Mouse (Mus musculus) embryonic facial prominence, embryonic 14.5 days (tissue): Measurements from ENCODE around the gene Prg2. TPM values are rescaled to one million over a fixed set of nuclear protein-coding genes. Genes with fewer than 3 reads are reported as not detected.

Experiments used
- ATAC-seq: fragments of 200-750 bp; cut with Nextera tagmentation; 2 replicates; pipeline ENCODE4 v1.8.0; 2017; ENCODE audit warnings: low read depth, moderate number of reproducible peaks, moderate TSS enrichment
- DNase-seq: peaks from one replicate; pipeline ENCODE4 v3.0.0-alpha.2; 2015; ENCODE audit warnings: low spot score
- H3K27ac ChIP-seq: fragments of 300-500 bp; sonication (generic); replicated peaks from 2 replicates; pipeline ENCODE4 v1.5.1; 2014; ENCODE audit warnings: low read depth, mild to moderate bottlenecking, low read length, moderate library complexity
- H3K27me3 ChIP-seq: fragments of 300-500 bp; sonication (generic); replicated peaks from 2 replicates; pipeline ENCODE4 v1.6.1; 2014; ENCODE audit warnings: low read length; ENCODE audit not compliant: control insufficient read depth, insufficient read depth
- H3K36me3 ChIP-seq: fragments of 300-500 bp; sonication (generic); 2 replicates; pipeline ENCODE4 v1.6.1; 2014; ENCODE audit warnings: low read length, mixed read lengths; ENCODE audit not compliant: control insufficient read depth, insufficient read depth
- H3K4me1 ChIP-seq: fragments of 300-500 bp; sonication (generic); 2 replicates; pipeline ENCODE4 v1.6.1; 2014; ENCODE audit warnings: antibody characterized with exemption, low read length; ENCODE audit not compliant: control insufficient read depth, insufficient read depth
- H3K4me2 ChIP-seq: fragments of 300-500 bp; sonication (generic); 2 replicates; pipeline ENCODE4 v1.6.1; 2014; ENCODE audit warnings: low read depth, mild to moderate bottlenecking, low read length, moderate library complexity, mixed read lengths
- H3K4me3 ChIP-seq: fragments of 300-500 bp; sonication (generic); 2 replicates; pipeline ENCODE4 v1.5.1; 2014; ENCODE audit warnings: low read depth, mild to moderate bottlenecking, low read length
- H3K9ac ChIP-seq: fragments of 300-500 bp; sonication (generic); 2 replicates; pipeline ENCODE4 v1.6.1; 2014; ENCODE audit warnings: low read depth, mild to moderate bottlenecking, low read length, moderate library complexity, mixed read lengths
- H3K9me3 ChIP-seq: fragments of 300-500 bp; sonication (generic); 2 replicates; pipeline ENCODE4 v1.6.1; 2016; ENCODE audit warnings: low read length; ENCODE audit not compliant: control insufficient read depth
- WGBS: fragments of 180-500 bp; shearing (Covaris S2); extraction: QIAGEN DNeasy Blood & Tissue Kit; methylation state at CpG from one replicate; pipeline ENCODE4 v1.1.7; 2014; 5-methylcytosine and 5-hydroxymethylcytosine counted together
- polyA plus RNA-seq: library from polyadenylated mRNA; unstranded; fragments of >200 nt; fragmentation: Nextera tagmentation; extraction: Ambion mirVana; gene quantifications from 2 replicates; pipeline ENCODE4 v1.2.1, GENCODE M21; 2014

The Prg2 gene
- polyA plus RNA-seq, 1 experiment from 2014 or later, result not detected

- no peaks in the 10 kb centered on the region for H3K9me3 ChIP-seq
- 97% methylated on average over 3 of the region's 3 CpGs for WGBS
- H3K4me3 ChIP-seq, result no peak overlapping the region
- H3K4me1 ChIP-seq, result peaks cover 15% of the 10 kb centered on the region; the same call in 1 of the 2 replicates
- no peaks in the 10 kb centered on the region for H3K27me3 ChIP-seq
- H3K27ac ChIP-seq, result no peak overlapping the region
- DNase-seq, result no peak
- H3K4me2 ChIP-seq, result no peak overlapping the region
- H3K9ac ChIP-seq, result no peak overlapping the region
- H3K36me3 ChIP-seq, result 0 out of 2 replicates have a peak, but pooled peaks cover 11% of the 10 kb centered on the region
- no peak for ATAC-seq
These were observed 41.0 kb upstream of the Prg2 start for GRCm38 (mm10) chr2:84939306-84939705.

GRCm38 (mm10) chr2:84939711-84940110, 40.5 kb upstream of the Prg2 start:
- H3K27me3 ChIP-seq, result no peaks in the 10 kb centered on the region
- WGBS, result 97% methylated on average over 6 of the region's 6 CpGs
- DNase-seq, result no peak
- H3K27ac ChIP-seq, result no peak overlapping the region
- peaks cover 15% of the 10 kb centered on the region; the same call in 1 of the 2 replicates for H3K4me1 ChIP-seq
- H3K9me3 ChIP-seq, result no peaks in the 10 kb centered on the region
- H3K36me3 ChIP-seq, result 0 out of 2 replicates have a peak, but pooled peaks cover 11% of the 10 kb centered on the region
- ATAC-seq, result no peak
- no peak overlapping the region for H3K9ac ChIP-seq
- no peak overlapping the region for H3K4me2 ChIP-seq
- H3K4me3 ChIP-seq, result no peak overlapping the region

- WGBS, result 65% methylated on average over 2 of the region's 2 CpGs
- DNase-seq, result no peak
- Histone ChIP-seq H3K27ac (no peak overlapping the region), H3K4me2 (no peak overlapping the region), H3K36me3 (0 out of 2 replicates have a peak, but pooled peaks cover 17% of the 10 kb centered on the region), H3K27me3 (no peaks in the 10 kb centered on the region), H3K4me3 (no peak overlapping the region), H3K9me3 (no peaks in the 10 kb centered on the region), H3K4me1 (peaks cover 15% of the 10 kb centered on the region; the same call in 1 of the 2 replicates), H3K9ac (no peak overlapping the region)
- ATAC-seq, result no peak
These were observed 38.9 kb upstream of the Prg2 start for GRCm38 (mm10) chr2:84941332-84941731.

GRCm38 (mm10) chr2:84941795-84942194, 38.5 kb upstream of the Prg2 start:
- Histone ChIP-seq H3K27ac (no peak overlapping the region), H3K9me3 (no peaks in the 10 kb centered on the region), H3K4me2 (no peak overlapping the region), H3K9ac (no peak overlapping the region), H3K4me3 (no peak overlapping the region), H3K4me1 (peaks cover 15% of the 10 kb centered on the region; the same call in 1 of the 2 replicates), H3K27me3 (no peaks in the 10 kb centered on the region), H3K36me3 (0 out of 2 replicates have a peak, but pooled peaks cover 21% of the 10 kb centered on the region)
- 91% methylated on average over 4 of the region's 4 CpGs for WGBS
- DNase-seq (no peak), ATAC-seq (no peak)

GRCm38 (mm10) chr2:84947154-84947771, 33.0 kb upstream of the Prg2 start:
- Histone ChIP-seq H3K27me3 (no peaks in the 10 kb centered on the region), H3K9me3 (no peaks in the 10 kb centered on the region), H3K9ac (no peak overlapping the region), H3K4me2 (no peak overlapping the region), H3K4me3 (no peak overlapping the region), H3K36me3 (peaks cover 63% of the 10 kb centered on the region), H3K27ac (no peak overlapping the region), H3K4me1 (no peaks in the 10 kb centered on the region)
- 83% methylated on average over 3 of the region's 3 CpGs for WGBS
- DNase-seq (no peak), ATAC-seq (no peak)

- Histone ChIP-seq H3K36me3 (peaks cover 67% of the 10 kb centered on the region), H3K4me2 (no peak overlapping the region), H3K9ac (no peak overlapping the region), H3K27me3 (no peaks in the 10 kb centered on the region), H3K4me1 (no peaks in the 10 kb centered on the region), H3K27ac (no peak overlapping the region), H3K9me3 (no peaks in the 10 kb centered on the region), H3K4me3 (no peak overlapping the region)
- DNase-seq (no peak), ATAC-seq (no peak)
- 90% methylated on average over 7 of the region's 7 CpGs for WGBS
These were observed 32.0 kb upstream of the Prg2 start for GRCm38 (mm10) chr2:84948252-84948651.

- no peaks in the 10 kb centered on the region for H3K4me1 ChIP-seq
- no peak overlapping the region for H3K4me2 ChIP-seq
- no peaks in the 10 kb centered on the region for H3K27me3 ChIP-seq
- no peak overlapping the region for H3K27ac ChIP-seq
- H3K36me3 ChIP-seq, result peaks cover 71% of the 10 kb centered on the region
- WGBS, result 86% methylated on average over 2 of the region's 2 CpGs
- H3K4me3 ChIP-seq, result no peak overlapping the region
- no peak for ATAC-seq
- H3K9me3 ChIP-seq, result no peaks in the 10 kb centered on the region
- H3K9ac ChIP-seq, result no peak overlapping the region
- no peak for DNase-seq
These were observed 31.5 kb upstream of the Prg2 start for GRCm38 (mm10) chr2:84948721-84949120.

GRCm38 (mm10) chr2:84951027-84951426, 29.2 kb upstream of the Prg2 start:
- Histone ChIP-seq H3K9me3 (no peaks in the 10 kb centered on the region), H3K4me2 (no peak overlapping the region), H3K27ac (no peak overlapping the region), H3K36me3 (peaks cover 84% of the 10 kb centered on the region), H3K4me3 (no peak overlapping the region), H3K27me3 (no peaks in the 10 kb centered on the region), H3K4me1 (no peaks in the 10 kb centered on the region), H3K9ac (no peak overlapping the region)
- 89% methylated on average over 8 of the region's 8 CpGs for WGBS
- DNase-seq (no peak), ATAC-seq (no peak)

GRCm38 (mm10) chr2:84952251-84952650, 28.0 kb upstream of the Prg2 start:
- Histone ChIP-seq H3K4me3 (no peak overlapping the region), H3K4me1 (no peaks in the 10 kb centered on the region), H3K4me2 (no peak overlapping the region), H3K27ac (no peak overlapping the region), H3K9me3 (no peaks in the 10 kb centered on the region), H3K27me3 (no peaks in the 10 kb centered on the region), H3K36me3 (peaks cover 83% of the 10 kb centered on the region), H3K9ac (no peak overlapping the region)
- DNase-seq (no peak), ATAC-seq (no peak)
- WGBS, result 80% methylated on average over 1 of the region's 1 CpGs
